In genomic region chr6:112789901-112790300, GRCm38 (mm10) we compare ENCODE assay signal across 15 mouse cellular contexts.
A peak's percentile ranks its signal among the peaks of the same experiment; 100 is the strongest.
DNase-seq lines count a peak whose midpoint lies in the region; ATAC-seq and TF ChIP-seq lines count a peak whose summit lies in the region.
"Had no signal": no experiment of that assay in that cellular context is flagged by ENCODE, and none has a peak within 500 bp of the region (broad histone marks: within the 10 kb centered on the region; RNA-seq: fewer than 3 reads in every experiment).

No protein-coding gene starts in this region.

- peaks cover 31% of the 10 kb centered on the region for H3K36me3 ChIP-seq in forebrain, embryonic 10.5 days (replicated peaks)
- peaks cover 28% of the 10 kb centered on the region for H3K36me3 ChIP-seq in forebrain, embryonic 13.5 days (ENCODE audit: poor library complexity, severe bottlenecking)
- peaks cover 8% of the 10 kb centered on the region; the same call in 1 of the 2 replicates for H3K36me3 ChIP-seq in hindbrain, embryonic 15.5 days

- no peak for ATAC-seq in forebrain, embryonic 13.5 days
- ATAC-seq in hindbrain, embryonic 15.5 days (ENCODE audit: low FRiP score, low read depth), result peak; percentile 33

- no peak for TF ChIP-seq POLR2A in olfactory bulb, adult 2 months (IDR thresholded peaks at IDR 0.05; ENCODE audit: insufficient read depth, low read depth, low read length)

- TF ChIP-seq CTCF in left cerebral cortex, adult 2 months (IDR thresholded peaks at IDR 0.05), result peak; percentile 5; the same call in 1 of the 2 replicates
- no peak for TF ChIP-seq CTCF in olfactory bulb, adult 2 months (IDR thresholded peaks at IDR 0.05; ENCODE audit: insufficient read depth, low read depth, low read length)

- no peak overlapping the region for H3K9ac ChIP-seq in forebrain, embryonic 13.5 days
- H3K9ac ChIP-seq in hindbrain, embryonic 15.5 days, result no peak overlapping the region
- H3K9ac ChIP-seq: lung, embryonic 14.5 days had no signal

- WGBS in forebrain, embryonic 10.5 days, result 77% methylated on average over 6 of the region's 6 CpGs
- 68% methylated on average over 6 of the region's 6 CpGs for WGBS in forebrain, embryonic 13.5 days
- 49% methylated on average over 6 of the region's 6 CpGs for WGBS in hindbrain, embryonic 15.5 days
- WGBS in olfactory bulb, adult 2 months, result 30% methylated on average over 6 of the region's 6 CpGs

- H3K9me3 ChIP-seq in forebrain, embryonic 10.5 days, result peaks cover 5% of the 10 kb centered on the region; the same call in 1 of the 2 replicates
- no peaks in the 10 kb centered on the region; the same call in 1 of the 2 replicates for H3K9me3 ChIP-seq in forebrain, embryonic 13.5 days (replicated peaks)
- no peaks in the 10 kb centered on the region for H3K9me3 ChIP-seq in hindbrain, embryonic 15.5 days

- H3K27ac ChIP-seq in forebrain, embryonic 10.5 days, result 0 out of 2 replicates have a peak overlapping the region, but pooled peaks have one; percentile 20
- H3K27ac ChIP-seq in forebrain, embryonic 13.5 days, result no peak overlapping the region
- H3K27ac ChIP-seq in left cerebral cortex, adult 2 months, result no peak overlapping the region
- 0 out of 2 replicates have a peak overlapping the region, but pooled peaks have one; percentile 29 for H3K27ac ChIP-seq in hindbrain, embryonic 15.5 days (replicated peaks)
- 0 out of 2 replicates have a peak overlapping the region, but pooled peaks have one; percentile 2 for H3K27ac ChIP-seq in olfactory bulb, adult 2 months (ENCODE audit: insufficient read depth, low read depth, low read length)

- peaks cover 27% of the 10 kb centered on the region for H3K4me1 ChIP-seq in forebrain, embryonic 10.5 days
- H3K4me1 ChIP-seq in forebrain, embryonic 13.5 days, result peaks cover 35% of the 10 kb centered on the region
- H3K4me1 ChIP-seq in hindbrain, embryonic 15.5 days (replicated peaks), result peaks cover 28% of the 10 kb centered on the region
- H3K4me1 ChIP-seq in olfactory bulb, adult 2 months (ENCODE audit: control insufficient read depth, insufficient read depth, low read length), result peaks cover 14% of the 10 kb centered on the region

- no peak overlapping the region for H3K4me2 ChIP-seq in forebrain, embryonic 13.5 days
- H3K4me2 ChIP-seq in hindbrain, embryonic 15.5 days, result no peak overlapping the region
- H3K4me2 ChIP-seq: lung, embryonic 14.5 days had no signal

- no peaks in the 10 kb centered on the region for H3K27me3 ChIP-seq in forebrain, embryonic 10.5 days (ENCODE audit: poor library complexity, severe bottlenecking)
- H3K27me3 ChIP-seq in forebrain, embryonic 13.5 days, result no peaks in the 10 kb centered on the region
- H3K27me3 ChIP-seq in hindbrain, embryonic 15.5 days, result no peaks in the 10 kb centered on the region

- no peak for DNase-seq in forebrain, embryonic 10.5 days (ENCODE audit: extremely low spot score, low spot score)
- no peak for DNase-seq in left cerebral cortex, adult 2 months (ENCODE audit: extremely low spot score in 1 of 2, low spot score in 2 of 2)
- DNase-seq in left cerebral cortex, postnatal 4 days, result no peak
- no peak for DNase-seq in left cerebral cortex, postnatal 10 days (ENCODE audit: extremely low spot score in 1 of 2, low spot score in 2 of 2)
- DNase-seq: adrenal gland, postnatal 10 days; heart, adult 11 months; heart, postnatal 10 days; kidney, adult 2 months; lung, embryonic 14.5 days; right cerebral cortex, postnatal 25 days; thymus, adult 18-20 months had no signal

- no peak overlapping the region for H3K4me3 ChIP-seq in forebrain, embryonic 10.5 days
- no peak overlapping the region for H3K4me3 ChIP-seq in forebrain, embryonic 13.5 days
- H3K4me3 ChIP-seq in left cerebral cortex, adult 2 months, result no peak overlapping the region
- H3K4me3 ChIP-seq in hindbrain, embryonic 15.5 days, result no peak overlapping the region
- no peak overlapping the region for H3K4me3 ChIP-seq in olfactory bulb, adult 2 months (ENCODE audit: insufficient read depth, low read depth, low read length)
- H3K4me3 ChIP-seq: erythroblast, embryonic 14.5 days had no signal

- intact Hi-C loops in left cerebral cortex, adult 2 months (cut with DNase I), result no loop called here
- intact Hi-C loops in left cerebral cortex, postnatal 4 days (cut with DNase I), result no loop called here
- intact Hi-C loops in left cerebral cortex, postnatal 10 days (cut with DNase I), result no loop called here

Comparison
In these comparisons a context has a peak if more than half of its experiments do, and no peak if none do; other contexts are left out.
1. H3K27ac ChIP-seq: peak in forebrain, embryonic 10.5 days (single experiment), hindbrain, embryonic 15.5 days (single experiment) and olfactory bulb, adult 2 months (single experiment); none in forebrain, embryonic 13.5 days (single experiment) and left cerebral cortex, adult 2 months (single experiment).